Mouse (Mus musculus): Measurements from ENCODE around the gene Glyat. TPM values are rescaled to one million over a fixed set of nuclear protein-coding genes. Genes with fewer than 3 reads are reported as not detected.
A peak's percentile ranks its signal among the peaks of the same experiment; 100 is the strongest.

Glyat gene
- polyA plus RNA-seq, 1 experiment from 2014 or later = 0.64 TPM

GRCm38 (mm10) chr19:12671051-12671450 lies 37.9 kb downstream of the Glyat start:
- ATAC-seq = no peak
- no peak for TF ChIP-seq CTCF (IDR thresholded peaks at IDR 0.05)
- in situ Hi-C loops (cut with MboI; ENCODE audit: low pct_unique_long_range_greater_than_20kb) = no loop called here
- ChIA-PET POLR2A (interaction anchor here (1.7 kb wide), 1 partner anchor 11 kb away, joined by 3 read pairs; no protein-coding TSS in a partner anchor), CTCF (no interaction called here)
- peaks cover 3% of the 10 kb centered on the region for H3K27me3 ChIP-seq
- no peak for DNase-seq (ENCODE audit: low read depth, low spot score)

- ATAC-seq (no peak), DNase-seq (ENCODE audit: low read depth, low spot score) (no peak)
- ChIA-PET POLR2A (interaction anchor here (0.6 to 0.7 kb wide), 2 partner anchors 21 to 668 kb away, joined by 3 to 8 read pairs; no protein-coding TSS in a partner anchor), CTCF (interaction anchor here (1.2 to 1.3 kb wide), 2 partner anchors 10 to 15 kb away, joined by 3 read pairs; no protein-coding TSS in a partner anchor)
- no peaks in the 10 kb centered on the region for H3K27me3 ChIP-seq
- in situ Hi-C loops (cut with MboI; ENCODE audit: low pct_unique_long_range_greater_than_20kb) = no loop called here
- no peak for TF ChIP-seq CTCF (IDR thresholded peaks at IDR 0.05)
Observed at GRCm38 (mm10) chr19:12677812-12678211, 44.7 kb downstream of the Glyat start, which contains the start of gene Olfr1443. Gene Olfr1443 (plus strand): TSS chr19:12678112.

GRCm38 (mm10) chr19:12684638-12685037 lies 51.5 kb downstream of the Glyat start:
- ATAC-seq (peak; percentile 62), DNase-seq (ENCODE audit: low read depth, low spot score) (peak; percentile 31)
- ChIA-PET CTCF (no interaction called here), POLR2A (no interaction called here)
- H3K27me3 ChIP-seq = no peaks in the 10 kb centered on the region
- no peak for TF ChIP-seq CTCF (IDR thresholded peaks at IDR 0.05)
- in situ Hi-C loops (cut with MboI; ENCODE audit: low pct_unique_long_range_greater_than_20kb) = no loop called here

GRCm38 (mm10) chr19:12685231-12685630 lies 52.1 kb downstream of the Glyat start:
- ATAC-seq (no peak), DNase-seq (ENCODE audit: low read depth, low spot score) (no peak)
- H3K27me3 ChIP-seq = no peaks in the 10 kb centered on the region
- ChIA-PET CTCF (no interaction called here), POLR2A (no interaction called here)
- in situ Hi-C loops (cut with MboI; ENCODE audit: low pct_unique_long_range_greater_than_20kb) = no loop called here
- no peak for TF ChIP-seq CTCF (IDR thresholded peaks at IDR 0.05)

- CTCF ChIA-PET = interaction anchor here (1.0 to 2.6 kb wide), 2 partner anchors 13 to 99 kb away, joined by 4 to 8 read pairs; no protein-coding TSS in a partner anchor
- no peak for TF ChIP-seq CTCF (IDR thresholded peaks at IDR 0.05)
- ATAC-seq (no peak), DNase-seq (ENCODE audit: low read depth, low spot score) (no peak)
- POLR2A ChIA-PET = no interaction called here
- H3K27me3 ChIP-seq = peaks cover 3% of the 10 kb centered on the region
- in situ Hi-C loops (cut with MboI; ENCODE audit: low pct_unique_long_range_greater_than_20kb) = no loop called here
Observed at GRCm38 (mm10) chr19:12695590-12695989, 62.5 kb downstream of the Glyat start, which contains the start of gene Keg1. Gene Keg1 (plus strand): TSS chr19:12695786.

- H3K27me3 ChIP-seq = peaks cover 3% of the 10 kb centered on the region
- no peak for DNase-seq (ENCODE audit: low read depth, low spot score)
- no peak for ATAC-seq
- POLR2A ChIA-PET = no interaction called here
- in situ Hi-C loops (cut with MboI; ENCODE audit: low pct_unique_long_range_greater_than_20kb) = no loop called here
- CTCF ChIA-PET = interaction anchor here (1.0 to 2.6 kb wide), 2 partner anchors 12 to 99 kb away, joined by 4 to 8 read pairs; no protein-coding TSS in a partner anchor
- TF ChIP-seq CTCF (IDR thresholded peaks at IDR 0.05) = no peak
Observed at GRCm38 (mm10) chr19:12696221-12696620, 63.1 kb downstream of the Glyat start.

Other genes starting within 250 kb of the Glyat start
- not detected for gene Olfr1440, start 246.0 kb upstream of the Glyat start, polyA plus RNA-seq (2021)
- gene Olfr1441, start 215.9 kb upstream of the Glyat start, polyA plus RNA-seq (2021) = not detected
- gene Pfpl, start 205.4 kb upstream of the Glyat start, polyA plus RNA-seq (2021) = not detected
- 0.19 TPM for gene Mpeg1, start 172.5 kb upstream of the Glyat start, polyA plus RNA-seq (2021)
- gene Dtx4, start 131.9 kb upstream of the Glyat start, polyA plus RNA-seq (2021) = 36.4 TPM
- 0.01 TPM for gene Fam111a, start 87.6 kb upstream of the Glyat start, polyA plus RNA-seq (2021)
- gene Gm4952, start 33.3 kb upstream of the Glyat start, polyA plus RNA-seq (2021) = 0.04 TPM
- not detected for gene Olfr1442, start 37.1 kb downstream of the Glyat start, polyA plus RNA-seq (2021)
- not detected for gene Olfr1443, start 44.8 kb downstream of the Glyat start, polyA plus RNA-seq (2021)
- 0.81 TPM for gene Keg1, start 62.5 kb downstream of the Glyat start, polyA plus RNA-seq (2021)
- gene Cntf, start 132.3 kb downstream of the Glyat start, polyA plus RNA-seq (2021) = 59.9 TPM
- gene Zfp91, start 162.8 kb downstream of the Glyat start, polyA plus RNA-seq (2021) = 94.3 TPM
- 1.0 TPM for gene Lpxn, start 162.9 kb downstream of the Glyat start, polyA plus RNA-seq (2021)
- not detected for gene Gm5244, start 213.4 kb downstream of the Glyat start, polyA plus RNA-seq (2021)
- not detected for gene Olfr1444, start 224.0 kb downstream of the Glyat start, polyA plus RNA-seq (2021)

Data from Patski (cell line).